Mouse (Mus musculus): ENCODE results near the gene Epn1. TPM values are rescaled to one million over a fixed set of nuclear protein-coding genes. Genes with fewer than 3 reads are reported as not detected.

Gene Epn1
- polyA plus RNA-seq, 1 experiment from 2014 or later = 51.4 TPM

DNA sequence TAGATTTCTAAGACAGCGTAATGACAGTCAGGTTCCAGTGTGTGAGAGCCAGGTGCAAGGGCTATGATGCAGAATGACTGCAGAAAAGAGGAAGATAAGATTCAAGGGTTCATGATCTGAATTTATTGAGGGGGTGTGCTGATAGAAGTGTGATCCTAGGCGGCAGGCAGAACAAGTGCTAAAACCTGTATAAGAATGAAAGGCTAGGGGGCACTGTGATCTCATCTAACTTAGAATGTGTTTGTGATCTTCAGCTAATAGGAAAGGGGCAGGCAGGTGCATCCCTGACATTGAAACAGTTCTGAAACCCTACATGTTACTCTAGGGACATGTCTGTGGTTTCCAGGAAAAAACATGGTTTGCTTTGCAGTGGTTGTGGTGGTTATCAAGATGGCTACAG lies 33.9 kb upstream of the Epn1 start:
- Histone ChIP-seq H3K27ac (replicated peaks) (no peak overlapping the region), H3K36me3 (no peaks in the 10 kb centered on the region), H3K4me2 (no peak overlapping the region), H3K4me3 (no peak overlapping the region), H3K4me1 (peaks cover 8% of the 10 kb centered on the region), H3K9ac (no peak overlapping the region), H3K9me3 (no peaks in the 10 kb centered on the region), H3K27me3 (replicated peaks) (no peaks in the 10 kb centered on the region; the same call in 1 of the 2 replicates)
- 56% methylated on average over 2 of the region's 2 CpGs for WGBS
- no peak for ATAC-seq (ENCODE audit: extremely low read depth, insufficient number of reproducible peaks, low FRiP score, low TSS enrichment)

DNA sequence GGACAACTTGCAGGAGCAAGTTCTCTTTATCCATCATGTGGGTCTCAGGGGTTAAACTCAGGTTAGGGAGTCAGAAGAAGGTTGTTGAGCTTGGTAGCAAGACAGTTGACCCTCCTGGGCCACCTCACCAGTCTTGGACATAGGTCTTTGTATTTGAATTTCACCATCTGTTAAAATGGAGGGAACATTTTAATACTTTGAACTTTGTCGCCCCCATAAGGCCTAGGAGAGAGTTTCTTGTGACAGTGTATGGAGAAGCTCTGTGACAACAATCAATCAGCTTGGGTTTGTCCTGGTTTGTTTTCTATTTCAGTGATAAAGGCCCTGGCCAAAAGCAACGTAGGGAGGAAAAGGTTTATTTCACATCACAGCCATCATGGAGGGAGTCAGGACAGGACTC lies 32.7 kb upstream of the Epn1 start:
- no peak for ATAC-seq (ENCODE audit: extremely low read depth, insufficient number of reproducible peaks, low FRiP score, low TSS enrichment)
- peaks cover 7% of the 10 kb centered on the region for H3K27me3 ChIP-seq (replicated peaks)
- H3K4me2 ChIP-seq = no peak overlapping the region
- 18% methylated on average over 2 of the region's 2 CpGs for WGBS
- no peak overlapping the region for H3K9ac ChIP-seq
- no peak overlapping the region for H3K27ac ChIP-seq (replicated peaks)
- no peak overlapping the region for H3K4me3 ChIP-seq
- H3K4me1 ChIP-seq = peaks cover 14% of the 10 kb centered on the region
- H3K9me3 ChIP-seq = no peaks in the 10 kb centered on the region
- no peaks in the 10 kb centered on the region for H3K36me3 ChIP-seq

DNA sequence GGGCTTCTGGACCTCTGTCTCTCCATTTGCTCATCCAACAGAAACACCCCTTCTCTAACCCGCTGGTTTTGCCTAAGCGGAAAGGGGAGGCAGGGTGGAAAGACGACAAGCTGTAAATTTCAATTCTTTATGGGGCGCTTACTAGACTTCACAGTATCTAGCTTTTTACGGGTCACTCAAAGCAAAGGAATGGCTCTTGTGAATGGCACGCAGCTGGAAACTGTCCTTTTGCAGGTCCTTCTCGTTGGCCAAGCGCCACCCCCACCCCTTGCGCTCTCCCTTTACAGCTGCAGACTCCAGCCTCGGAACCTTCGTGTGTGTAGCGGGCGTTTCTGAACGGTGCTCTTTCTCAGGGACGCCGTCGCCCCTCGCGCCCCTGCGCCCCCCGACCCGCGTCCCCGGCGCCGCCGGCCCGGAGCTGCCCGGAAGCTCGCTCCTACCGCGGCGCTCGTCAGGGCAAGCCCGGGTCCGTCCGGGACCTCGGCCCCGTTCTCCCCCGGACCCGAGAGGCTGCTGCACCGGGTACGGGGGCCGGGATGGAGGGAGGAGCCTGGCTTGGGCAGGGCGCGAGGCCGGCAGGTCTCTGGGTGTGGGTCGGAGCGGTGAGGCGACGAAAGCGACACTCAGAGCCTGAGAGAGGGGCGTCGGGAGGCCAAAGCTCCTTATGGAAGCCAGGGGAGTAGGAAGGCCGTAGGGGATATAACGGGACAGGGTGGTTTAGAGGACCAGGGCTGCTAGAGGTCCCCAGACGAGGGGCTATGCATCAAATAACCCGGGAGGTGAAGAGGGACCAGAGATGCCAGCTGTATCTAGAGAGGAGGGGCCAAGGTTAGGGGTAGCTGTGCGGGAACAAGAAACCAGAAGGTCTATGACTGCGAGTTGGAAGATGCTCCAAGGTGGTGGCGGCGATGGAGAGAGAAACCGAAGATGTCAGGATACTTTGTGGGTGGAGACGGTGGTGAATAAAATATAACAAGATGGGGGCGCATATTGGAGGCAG lies 28.5 kb upstream of the Epn1 start, which contains the start of gene Zfp580:
TSS of gene Zfp580 (plus strand) at position 346 of the 1,000 bp plus-strand sequence.
- peak; percentile 62; the same call in 1 of the 2 replicates for ATAC-seq (ENCODE audit: extremely low read depth, insufficient number of reproducible peaks, low FRiP score, low TSS enrichment)
- 2% methylated on average over 65 of the region's 65 CpGs for WGBS
- Histone ChIP-seq H3K4me3 (peak within 1 kb of the TSS; percentile 82), H3K4me2 (peak within 1 kb of the TSS; percentile 94), H3K36me3 (no peaks in the 10 kb centered on the region), H3K27ac (replicated peaks) (peak within 1 kb of the TSS; percentile 50), H3K9me3 (no peaks in the 10 kb centered on the region), H3K9ac (peak within 1 kb of the TSS; percentile 94), H3K4me1 (peaks cover 34% of the 10 kb centered on the region), H3K27me3 (replicated peaks) (peaks cover 49% of the 10 kb centered on the region)

DNA sequence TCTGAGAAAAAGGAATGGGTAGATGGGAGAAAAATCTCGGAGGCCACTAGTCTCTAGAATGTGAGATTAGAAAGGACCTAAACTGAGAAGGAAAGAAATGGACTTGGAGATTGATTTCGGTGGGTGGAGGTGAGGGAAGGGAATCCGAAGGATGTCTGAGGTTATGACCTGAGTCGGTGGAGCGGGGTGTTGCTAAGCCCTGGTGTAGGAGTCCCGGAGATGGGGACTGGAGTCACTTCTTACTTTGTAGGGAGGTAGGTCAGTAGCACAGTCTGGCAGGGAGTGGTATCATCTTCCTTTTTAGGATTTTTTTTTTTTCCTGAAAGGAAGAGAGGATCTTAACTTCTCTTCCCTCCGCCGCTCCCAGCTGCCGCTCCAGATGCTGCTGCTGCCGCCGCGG lies 27.6 kb upstream of the Epn1 start:
- WGBS = 4% methylated on average over 12 of the region's 12 CpGs
- no peak overlapping the region for H3K27ac ChIP-seq (replicated peaks)
- peaks cover 58% of the 10 kb centered on the region for H3K27me3 ChIP-seq (replicated peaks)

DNA sequence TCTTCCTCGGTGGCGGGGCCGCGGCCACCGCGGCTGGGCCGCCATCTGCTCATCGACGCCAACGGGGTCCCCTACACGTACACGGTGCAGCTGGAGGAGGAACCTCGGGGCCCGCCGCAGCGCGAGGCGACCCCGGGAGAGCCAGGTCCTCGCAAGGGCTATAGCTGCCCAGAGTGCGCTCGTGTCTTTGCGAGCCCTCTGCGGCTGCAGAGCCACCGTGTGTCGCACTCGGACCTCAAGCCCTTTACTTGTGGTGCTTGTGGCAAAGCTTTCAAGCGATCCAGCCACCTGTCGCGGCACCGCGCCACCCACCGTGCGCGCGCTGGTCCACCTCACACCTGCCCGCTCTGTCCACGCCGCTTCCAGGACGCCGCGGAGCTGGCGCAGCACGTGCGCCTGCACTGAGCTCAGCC lies 27.1 kb upstream of the Epn1 start:
- Histone ChIP-seq H3K4me2 (peak overlapping the region; percentile 94), H3K27me3 (replicated peaks) (peaks cover 63% of the 10 kb centered on the region), H3K4me1 (peaks cover 40% of the 10 kb centered on the region), H3K27ac (replicated peaks) (no peak overlapping the region), H3K36me3 (no peaks in the 10 kb centered on the region), H3K9me3 (no peaks in the 10 kb centered on the region), H3K4me3 (peak overlapping the region; percentile 82), H3K9ac (peak overlapping the region; percentile 94)
- 4% methylated on average over 45 of the region's 45 CpGs for WGBS
- no peak for ATAC-seq (ENCODE audit: extremely low read depth, insufficient number of reproducible peaks, low FRiP score, low TSS enrichment)

More for the DNA sequence above, 27.6 kb upstream of the Epn1 start:
- ATAC-seq (ENCODE audit: extremely low read depth, insufficient number of reproducible peaks, low FRiP score, low TSS enrichment) = no peak
- peak overlapping the region; percentile 94 for H3K4me2 ChIP-seq
- no peaks in the 10 kb centered on the region for H3K36me3 ChIP-seq
- peak overlapping the region; percentile 82 for H3K4me3 ChIP-seq
- peak overlapping the region; percentile 94 for H3K9ac ChIP-seq
- no peaks in the 10 kb centered on the region for H3K9me3 ChIP-seq
- H3K4me1 ChIP-seq = peaks cover 40% of the 10 kb centered on the region

DNA sequence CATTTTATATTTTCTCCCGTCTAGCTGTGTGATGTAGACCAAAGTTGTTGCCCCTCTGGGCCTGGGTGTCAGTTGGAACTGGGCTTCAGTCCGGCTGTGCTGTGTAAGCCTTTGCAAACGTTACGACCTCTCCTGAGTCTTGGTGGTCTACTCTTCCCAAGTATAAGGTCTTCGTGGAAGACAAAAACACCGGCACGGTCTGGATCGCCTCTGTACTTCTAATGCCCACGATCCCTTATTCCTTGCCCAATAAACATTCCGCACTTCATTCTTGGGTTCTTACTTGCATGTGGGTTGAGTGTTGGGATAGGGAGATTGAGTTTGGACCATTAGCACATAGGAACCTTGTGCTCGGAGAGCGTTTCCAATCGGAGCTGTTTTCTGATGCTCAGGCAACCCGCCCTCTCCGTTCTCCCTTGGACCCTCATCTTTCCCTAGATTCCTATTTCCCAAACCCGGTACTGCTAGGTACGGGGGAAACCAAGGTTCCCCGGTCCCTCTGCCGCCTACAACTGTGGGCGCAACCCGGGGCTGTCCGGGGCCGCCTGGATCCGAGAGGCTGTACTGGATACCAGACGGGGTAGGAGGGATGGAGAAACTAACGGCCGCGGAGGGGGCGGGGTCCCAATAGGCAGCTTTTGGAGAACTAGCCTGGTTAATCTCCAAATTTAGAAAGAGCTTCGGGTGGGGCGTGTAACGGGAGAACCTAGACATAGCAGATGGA lies 26.4 kb upstream of the Epn1 start:
- Histone ChIP-seq H3K27ac (replicated peaks) (no peak overlapping the region), H3K9me3 (no peaks in the 10 kb centered on the region), H3K27me3 (replicated peaks) (peaks cover 70% of the 10 kb centered on the region), H3K9ac (peak overlapping the region; percentile 94), H3K4me1 (peaks cover 40% of the 10 kb centered on the region), H3K4me2 (peak overlapping the region; percentile 94), H3K36me3 (no peaks in the 10 kb centered on the region), H3K4me3 (peak overlapping the region; percentile 82)
- 9% methylated on average over 32 of the region's 32 CpGs for WGBS
- ATAC-seq (ENCODE audit: extremely low read depth, insufficient number of reproducible peaks, low FRiP score, low TSS enrichment) = no peak

DNA sequence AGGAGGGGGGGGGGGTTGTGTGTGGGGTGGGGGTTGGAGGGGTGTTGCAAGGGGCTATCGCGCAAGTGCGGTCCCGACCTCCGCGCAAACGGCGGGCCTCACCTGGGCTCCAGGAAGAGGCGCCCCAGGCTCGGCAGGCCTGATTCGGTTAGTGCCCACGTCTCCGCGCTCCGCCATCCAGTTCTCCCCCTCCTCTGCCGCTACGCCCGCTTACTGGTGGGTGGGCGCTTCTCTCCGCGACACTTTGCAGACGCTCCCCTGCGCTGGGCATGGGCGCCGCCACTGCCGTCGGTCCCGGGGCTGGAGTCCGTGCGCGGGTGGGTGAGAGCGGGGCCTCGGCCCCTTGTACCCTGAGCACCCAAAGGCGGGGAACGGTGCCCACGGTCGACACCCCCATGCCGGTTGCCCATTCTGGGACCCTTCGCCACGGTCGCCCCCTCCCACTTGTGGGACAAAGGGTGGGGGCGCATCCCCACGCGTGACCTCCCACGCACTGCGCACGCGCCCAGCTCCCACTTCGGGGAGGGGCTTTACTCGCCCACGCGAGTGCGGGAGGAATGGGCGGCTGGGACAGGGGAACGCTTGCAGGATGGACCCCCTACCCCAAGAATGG lies 23.3 kb upstream of the Epn1 start:
- 2% methylated on average over 53 of the region's 55 CpGs for WGBS
- H3K36me3 ChIP-seq = no peaks in the 10 kb centered on the region

DNA sequence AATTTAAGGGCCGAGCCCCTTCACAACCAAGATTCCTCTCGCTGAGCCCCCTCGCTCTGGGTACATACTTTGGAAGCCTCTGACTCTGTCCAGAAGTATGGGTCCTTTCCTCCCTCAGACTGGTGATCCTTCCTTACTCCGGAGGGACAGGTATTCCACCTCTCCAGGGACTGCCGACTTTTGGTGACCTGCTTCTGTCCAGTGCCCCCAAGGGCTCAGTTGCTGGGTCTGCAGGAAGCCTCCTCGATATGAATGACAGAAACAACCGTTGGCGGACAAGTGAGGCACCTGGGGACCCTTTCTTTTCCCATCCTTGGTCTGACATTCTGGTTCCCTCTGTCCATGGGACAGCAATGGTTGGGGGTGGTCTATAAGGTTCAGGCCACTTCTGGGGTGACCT lies 22.7 kb upstream of the Epn1 start:
- peaks cover 71% of the 10 kb centered on the region for H3K27me3 ChIP-seq (replicated peaks)
- H3K4me2 ChIP-seq = peak overlapping the region; percentile 68
- H3K4me1 ChIP-seq = peaks cover 37% of the 10 kb centered on the region
- H3K9me3 ChIP-seq = no peaks in the 10 kb centered on the region
- H3K36me3 ChIP-seq = no peaks in the 10 kb centered on the region
- 27% methylated on average over 8 of the region's 8 CpGs for WGBS
- H3K4me3 ChIP-seq = peak overlapping the region; percentile 53
- H3K27ac ChIP-seq (replicated peaks) = no peak overlapping the region
- ATAC-seq (ENCODE audit: extremely low read depth, insufficient number of reproducible peaks, low FRiP score, low TSS enrichment) = no peak
- peak overlapping the region; percentile 78 for H3K9ac ChIP-seq

More for the DNA sequence above, 23.3 kb upstream of the Epn1 start:
- peak overlapping the region; percentile 53 for H3K4me3 ChIP-seq
- peak overlapping the region; percentile 68 for H3K4me2 ChIP-seq
- peaks cover 43% of the 10 kb centered on the region for H3K4me1 ChIP-seq
- H3K27ac ChIP-seq (replicated peaks) = no peak overlapping the region
- no peaks in the 10 kb centered on the region for H3K9me3 ChIP-seq
- peaks cover 77% of the 10 kb centered on the region for H3K27me3 ChIP-seq (replicated peaks)
- no peak for ATAC-seq (ENCODE audit: extremely low read depth, insufficient number of reproducible peaks, low FRiP score, low TSS enrichment)
- peak overlapping the region; percentile 78 for H3K9ac ChIP-seq

DNA sequence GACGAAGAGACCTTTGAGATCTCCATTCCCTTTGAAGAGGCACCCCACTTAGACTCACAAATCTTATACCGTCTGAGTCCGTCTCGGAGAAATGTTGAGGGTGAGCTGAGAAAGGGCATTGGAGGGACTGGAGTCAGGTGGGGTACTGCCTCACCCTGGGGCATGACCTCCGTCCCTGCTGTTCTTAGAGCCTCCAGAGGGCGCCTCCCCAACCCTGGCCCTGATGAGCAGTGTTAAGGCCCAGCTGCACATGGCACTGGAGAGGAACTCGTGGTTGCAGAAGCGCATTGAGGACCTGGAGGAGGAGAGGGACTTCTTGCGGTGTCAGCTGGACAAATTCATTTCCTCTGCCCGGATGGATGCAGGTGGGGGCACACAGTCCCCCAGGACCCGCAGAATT lies 22.2 kb upstream of the Epn1 start:
- Histone ChIP-seq H3K4me1 (peaks cover 32% of the 10 kb centered on the region), H3K9ac (no peak overlapping the region), H3K27me3 (replicated peaks) (peaks cover 66% of the 10 kb centered on the region), H3K4me2 (peak overlapping the region; percentile 68; the same call in 1 of the 2 replicates), H3K4me3 (no peak overlapping the region), H3K9me3 (no peaks in the 10 kb centered on the region), H3K36me3 (no peaks in the 10 kb centered on the region), H3K27ac (replicated peaks) (no peak overlapping the region)
- ATAC-seq (ENCODE audit: extremely low read depth, insufficient number of reproducible peaks, low FRiP score, low TSS enrichment) = no peak
- WGBS = 34% methylated on average over 11 of the region's 11 CpGs

DNA sequence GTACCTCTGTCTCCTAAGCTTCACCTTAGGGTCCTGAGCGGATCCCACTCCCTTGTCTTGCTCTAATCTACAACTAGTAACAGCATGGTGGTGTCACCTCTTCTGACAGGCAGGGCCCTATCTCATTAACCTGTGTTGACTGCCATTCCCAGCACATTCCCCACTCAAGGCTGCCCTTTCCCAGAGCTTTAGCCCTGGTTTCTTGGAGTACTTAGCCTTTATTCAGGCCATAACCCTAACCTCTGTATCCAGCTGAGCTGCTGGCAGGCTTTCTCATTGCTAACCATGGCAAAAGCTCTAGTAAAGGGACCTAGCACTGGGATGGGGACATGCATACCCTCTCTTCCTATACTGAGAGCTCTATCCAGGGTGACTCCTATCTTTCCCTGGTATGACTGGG lies 21.4 kb upstream of the Epn1 start:
- H3K9ac ChIP-seq = no peak overlapping the region
- WGBS = 85% methylated on average over 1 of the region's 1 CpGs
- H3K4me1 ChIP-seq = peaks cover 32% of the 10 kb centered on the region
- H3K27me3 ChIP-seq (replicated peaks) = peaks cover 58% of the 10 kb centered on the region
- H3K36me3 ChIP-seq = no peaks in the 10 kb centered on the region
- no peak overlapping the region for H3K27ac ChIP-seq (replicated peaks)
- no peak for ATAC-seq (ENCODE audit: extremely low read depth, insufficient number of reproducible peaks, low FRiP score, low TSS enrichment)
- H3K4me2 ChIP-seq = no peak overlapping the region
- H3K9me3 ChIP-seq = no peaks in the 10 kb centered on the region
- H3K4me3 ChIP-seq = no peak overlapping the region

DNA sequence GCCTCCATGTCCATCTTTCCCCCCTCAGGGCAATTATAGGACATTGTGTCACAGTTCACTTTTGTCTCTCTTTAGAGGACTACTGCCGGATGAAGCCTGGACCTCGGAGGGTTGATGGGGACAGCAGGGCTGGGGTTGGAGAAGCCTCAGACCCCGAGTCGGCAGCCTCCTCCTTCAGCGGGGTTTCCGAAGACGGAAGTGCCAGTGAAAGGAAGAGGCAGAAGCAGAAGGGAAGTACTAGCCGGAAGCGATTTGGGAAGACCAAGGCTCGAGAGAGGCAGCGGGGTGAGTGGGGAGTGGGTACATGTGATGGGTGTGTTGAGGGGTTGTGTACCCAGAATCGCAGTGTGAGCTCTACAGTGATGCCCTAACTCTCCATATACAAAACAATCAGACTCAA lies 20.6 kb upstream of the Epn1 start:
- no peak overlapping the region for H3K4me3 ChIP-seq

More for the DNA sequence above, 20.6 kb upstream of the Epn1 start:
- no peaks in the 10 kb centered on the region for H3K9me3 ChIP-seq
- 84% methylated on average over 12 of the region's 12 CpGs for WGBS
- no peaks in the 10 kb centered on the region for H3K36me3 ChIP-seq
- H3K27me3 ChIP-seq (replicated peaks) = peaks cover 50% of the 10 kb centered on the region
- ATAC-seq (ENCODE audit: extremely low read depth, insufficient number of reproducible peaks, low FRiP score, low TSS enrichment) = no peak
- H3K4me2 ChIP-seq = no peak overlapping the region
- H3K27ac ChIP-seq (replicated peaks) = no peak overlapping the region
- H3K4me1 ChIP-seq = peaks cover 34% of the 10 kb centered on the region
- H3K9ac ChIP-seq = peak overlapping the region; percentile 97
